Mouse (Mus musculus) left cerebral cortex, postnatal 14 days (tissue): ENCODE data around the gene Mn1. TPM values are rescaled to one million over a fixed set of nuclear protein-coding genes. Genes with fewer than 3 reads are reported as not detected.

ENCODE experiments used
- DNase-seq, 2 experiments: peaks; one replicate each; pipeline ENCODE4 v3.0.0; 2021 to 2022; ENCODE audit warnings: low spot score in 2 of 2, mixed read lengths in 1 of 2
- intact Hi-C: fragments of 180-260 bp; cut with DNase I; formaldehyde crosslinking; loops from one replicate; pipeline ENCODE4 v1.15.1; 2025
- total RNA-seq, 2 experiments: library from RNA; stranded (reverse); gene quantifications; 2 replicates each; pipeline ENCODE4 v1.2.3; 2021

The Mn1 gene
- total RNA-seq, 2 experiments from 2014 or later = 62.1 to 66.1 TPM

DNA sequence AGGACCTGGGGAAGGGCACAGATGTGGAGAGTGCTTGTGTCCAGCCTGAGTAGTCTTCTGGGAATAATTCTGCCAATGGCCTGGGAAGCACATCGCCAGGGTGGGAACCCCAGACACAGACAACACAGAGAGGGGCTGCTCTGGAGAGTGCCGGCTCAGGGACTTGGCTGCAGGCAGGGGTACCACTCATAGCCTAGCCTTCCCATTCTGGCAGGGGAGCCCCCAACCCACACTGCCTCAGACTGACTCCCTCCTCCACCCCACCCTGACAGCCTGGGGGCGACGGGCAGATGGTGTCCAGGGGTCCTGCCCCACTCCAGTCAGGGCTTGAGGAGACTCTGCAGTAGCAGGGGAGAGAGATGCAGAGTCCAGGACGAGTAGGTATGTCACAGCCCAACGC lies 41.5 kb downstream of the Mn1 start:
- intact Hi-C loops = no loop called here
- DNase-seq = no peak

DNA sequence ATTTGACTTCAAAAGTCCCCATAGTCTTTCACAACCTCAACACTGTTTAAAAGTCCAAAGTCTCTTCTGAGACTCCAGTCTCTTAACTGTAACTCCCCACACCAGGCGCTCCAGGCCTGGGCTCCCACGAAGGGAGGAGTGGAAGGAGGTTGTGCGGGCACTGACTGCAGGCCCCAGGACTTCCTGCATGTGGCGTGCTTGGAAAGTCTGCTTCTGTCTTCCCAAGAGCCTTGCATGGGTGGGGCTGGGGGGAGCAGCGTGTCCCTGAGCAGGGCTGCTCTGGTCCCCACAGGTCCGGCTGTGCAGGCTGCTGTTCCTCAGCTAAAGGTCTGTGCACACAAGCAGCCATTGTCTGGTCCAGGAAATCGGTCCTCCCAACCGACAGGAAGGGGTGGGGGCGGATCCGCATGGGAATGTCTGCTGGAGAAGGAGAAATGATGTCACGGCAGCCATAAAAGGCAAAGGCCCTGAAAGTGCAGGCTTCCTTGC lies 48.7 kb downstream of the Mn1 start:
- DNase-seq = peak in 1 of 2 experiments; percentile 34
- intact Hi-C loops = no loop called here

DNA sequence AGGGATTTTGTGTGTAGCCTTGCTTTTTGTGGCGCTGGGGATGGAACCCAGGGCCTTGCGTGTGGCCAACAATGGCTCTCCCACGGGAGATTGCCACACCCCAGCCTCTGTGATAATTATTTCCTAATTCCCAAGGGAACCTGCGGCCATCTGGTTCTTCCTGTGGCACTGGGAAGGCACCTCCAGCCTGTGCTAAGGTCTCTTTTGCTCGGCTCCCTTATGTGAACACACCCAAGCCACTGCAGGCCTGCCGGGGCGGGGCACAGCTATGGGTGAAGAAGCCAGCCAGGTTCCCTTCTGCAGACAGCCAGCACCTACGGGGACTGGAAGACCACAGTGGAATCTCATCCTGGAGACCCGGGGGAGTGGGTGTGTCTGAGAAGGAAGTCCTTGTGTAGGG lies 49.3 kb downstream of the Mn1 start:
- no peak for DNase-seq
- intact Hi-C loops = no loop called here

DNA sequence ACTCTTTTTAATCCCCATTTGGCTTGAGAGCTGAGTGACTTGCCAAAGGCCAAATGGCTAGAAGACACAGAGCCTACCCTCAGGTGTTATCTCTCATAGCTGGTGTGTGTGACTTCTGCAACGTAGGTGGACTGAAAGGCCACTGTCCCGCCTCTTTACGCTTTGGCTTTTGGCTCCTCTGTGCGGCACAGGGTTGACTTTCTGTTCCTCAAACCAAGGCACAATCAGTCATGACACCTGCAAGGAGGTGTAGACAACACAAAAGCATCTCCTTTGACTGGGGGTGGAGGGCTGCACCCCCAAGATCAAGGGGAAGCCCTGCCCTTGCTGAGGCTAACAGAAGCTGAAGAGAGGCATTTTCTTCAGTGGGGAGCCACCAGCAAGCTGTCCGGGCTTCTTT lies 50.5 kb downstream of the Mn1 start:
- no peak for DNase-seq
- intact Hi-C loops = no loop called here

DNA sequence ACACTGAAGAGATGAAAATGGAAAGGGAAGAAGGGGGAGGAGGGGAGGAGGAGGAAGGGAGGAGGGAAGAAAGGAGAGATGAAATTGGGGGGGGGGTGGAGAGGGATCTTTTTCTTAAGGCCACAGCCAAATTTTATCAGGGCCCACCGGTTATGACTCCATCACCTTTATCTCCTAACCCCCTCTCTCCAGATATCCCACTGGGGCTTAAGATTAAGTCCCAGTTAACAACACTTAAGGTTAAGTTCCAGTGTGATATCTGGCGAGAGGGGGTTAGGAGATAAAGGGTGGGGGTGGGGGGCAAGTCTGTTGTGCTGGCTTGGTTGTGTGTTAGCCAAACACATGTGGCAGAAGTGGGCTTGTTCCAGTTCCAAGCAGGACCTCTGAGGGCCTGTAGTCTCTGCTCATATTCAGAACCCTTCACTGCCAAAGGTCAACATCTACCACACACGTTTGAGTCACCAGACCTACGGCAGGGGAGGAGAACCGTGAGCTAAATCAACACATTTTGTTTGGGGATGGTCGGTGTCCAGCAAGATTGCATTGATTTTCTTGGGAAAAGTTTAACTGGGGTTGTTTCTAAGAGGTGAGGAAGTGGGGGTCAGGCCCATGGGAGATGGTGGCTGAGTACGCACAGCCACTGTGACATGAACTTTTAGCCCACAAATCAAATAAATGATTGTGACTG lies 52.2 kb downstream of the Mn1 start:
- no peak for DNase-seq
- intact Hi-C loops = no loop called here

DNA sequence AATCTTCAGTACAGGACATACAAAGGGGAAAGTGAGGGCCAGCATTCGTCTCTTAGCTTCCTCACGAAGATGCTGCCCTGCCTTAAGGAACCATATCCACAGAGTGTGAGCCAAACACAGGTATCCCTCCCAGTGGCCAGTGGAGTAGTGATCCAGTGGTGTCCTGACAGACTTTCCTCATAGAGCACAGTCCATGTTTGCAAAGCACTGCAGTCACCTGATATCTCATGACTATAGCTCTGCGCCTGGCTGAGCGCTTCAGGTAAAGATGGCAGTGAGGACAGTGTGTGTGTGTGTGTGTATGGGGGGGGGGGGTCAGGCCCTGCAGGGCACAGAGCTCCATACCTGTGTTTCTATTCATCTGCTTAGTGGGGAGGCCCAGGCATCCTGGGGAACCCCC lies 53.7 kb downstream of the Mn1 start:
- no peak for DNase-seq
- intact Hi-C loops = no loop called here

DNA sequence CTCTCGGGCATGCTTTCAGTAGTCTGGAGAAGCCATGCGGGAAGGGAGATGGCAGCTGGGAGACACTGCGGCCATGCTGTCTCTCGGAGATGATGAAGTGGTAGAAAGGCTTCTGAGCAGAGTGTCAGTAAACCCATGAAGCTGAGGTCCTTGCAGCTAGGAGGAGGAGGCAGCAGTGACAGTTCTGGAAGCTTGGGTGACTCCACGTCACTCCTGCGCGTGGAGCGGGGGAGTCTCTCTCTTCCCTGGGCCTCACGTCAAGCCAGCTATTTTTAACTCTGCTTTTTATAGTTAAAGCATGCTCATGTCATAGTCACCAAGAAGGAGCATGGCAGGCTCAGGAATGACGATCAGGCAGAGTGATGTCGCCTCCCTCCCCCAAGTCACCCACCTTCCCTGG lies 56.3 kb downstream of the Mn1 start:
- peak; percentile 79 to 87 for DNase-seq
- intact Hi-C loops = no loop called here

DNA sequence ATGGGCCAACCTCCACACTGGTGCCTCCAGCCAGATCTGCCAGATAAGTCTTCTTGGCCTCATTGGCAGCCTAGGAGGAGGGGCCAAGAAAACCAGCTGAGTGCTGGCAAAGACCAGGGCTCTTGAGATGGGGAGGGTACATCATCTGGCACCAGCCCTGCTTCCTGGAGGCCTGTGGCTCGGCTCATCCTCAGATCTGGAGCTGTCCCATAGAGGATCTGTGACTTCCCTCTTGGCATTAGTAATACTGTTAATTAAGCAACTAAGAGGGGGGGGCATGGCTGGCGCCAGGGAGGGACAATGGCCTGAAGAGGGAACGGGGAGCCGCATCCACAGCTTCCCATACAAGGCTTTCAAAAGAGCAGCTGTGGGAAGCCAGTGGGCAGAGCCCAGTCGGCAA lies 58.6 kb downstream of the Mn1 start:
- intact Hi-C loops = no loop called here
- no peak for DNase-seq

DNA sequence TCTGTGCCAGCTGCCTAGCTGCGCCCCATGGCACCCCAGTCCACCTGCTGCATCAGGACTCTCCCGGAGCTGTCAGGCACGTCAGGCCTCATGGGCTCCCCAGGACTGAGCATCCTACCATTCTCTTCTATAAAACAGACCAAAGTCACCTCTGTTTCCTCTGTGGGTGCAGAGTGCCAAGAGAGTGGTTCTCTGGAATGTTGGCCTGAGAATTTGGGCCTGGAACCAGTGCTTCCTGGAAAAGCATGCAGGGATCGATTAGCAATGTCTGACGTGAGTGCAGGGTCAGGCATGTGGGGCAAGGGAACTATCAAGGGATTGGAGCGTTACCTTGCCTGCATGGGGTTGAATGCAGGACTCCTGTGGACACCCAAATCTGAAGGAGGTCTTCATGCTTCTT lies 59.0 kb downstream of the Mn1 start:
- intact Hi-C loops = no loop called here
- no peak for DNase-seq

DNA sequence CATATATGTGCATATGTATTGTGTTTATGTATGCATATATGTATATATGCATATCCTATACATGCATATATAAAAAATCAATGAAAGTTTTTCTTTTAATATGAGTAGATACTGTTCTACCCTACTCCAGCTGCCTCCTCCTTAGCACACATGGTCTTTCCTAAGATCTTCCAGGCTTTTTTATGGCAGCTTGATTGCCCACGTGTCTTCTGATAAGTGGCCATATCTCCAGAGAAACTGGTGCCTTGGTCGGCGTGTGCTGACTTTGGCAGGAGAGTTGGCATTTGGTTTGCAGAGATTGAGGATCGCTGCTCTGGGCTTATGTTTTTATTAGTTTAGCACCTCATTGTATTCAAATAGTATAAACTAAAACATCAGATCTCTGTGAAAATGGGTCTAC lies 68.7 kb downstream of the Mn1 start:
- no peak for DNase-seq
- intact Hi-C loops = no loop called here

DNA sequence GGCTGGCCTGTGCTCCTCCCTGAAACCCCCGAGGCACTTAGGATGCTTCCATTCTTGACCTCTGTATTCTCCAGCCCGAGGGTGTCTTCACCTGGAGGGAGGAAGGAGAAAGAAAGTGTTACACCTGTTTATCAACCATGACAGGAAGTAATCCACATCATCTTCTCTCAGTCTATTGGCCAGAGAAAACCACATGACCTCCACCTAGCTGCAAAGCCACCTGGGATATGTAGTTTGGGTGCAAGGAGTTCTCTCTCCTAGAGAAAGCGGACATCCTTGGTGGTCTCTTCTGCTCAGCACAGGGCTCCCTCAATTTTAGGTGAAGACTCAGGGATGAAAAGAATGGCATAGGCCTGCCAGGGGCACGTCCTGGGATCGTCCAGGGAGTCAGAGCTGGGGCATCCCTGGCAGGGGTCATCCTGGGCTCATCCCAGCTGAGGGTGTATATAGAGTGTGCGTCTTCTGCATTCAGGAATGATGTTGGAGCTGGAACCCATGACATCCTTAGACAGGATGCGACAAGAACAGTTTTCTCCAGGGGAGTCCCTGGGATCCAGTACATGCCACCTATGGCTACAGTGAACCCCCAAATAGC lies 72.0 kb downstream of the Mn1 start:
- intact Hi-C loops = no loop called here
- DNase-seq = peak; percentile 44 to 62

DNA sequence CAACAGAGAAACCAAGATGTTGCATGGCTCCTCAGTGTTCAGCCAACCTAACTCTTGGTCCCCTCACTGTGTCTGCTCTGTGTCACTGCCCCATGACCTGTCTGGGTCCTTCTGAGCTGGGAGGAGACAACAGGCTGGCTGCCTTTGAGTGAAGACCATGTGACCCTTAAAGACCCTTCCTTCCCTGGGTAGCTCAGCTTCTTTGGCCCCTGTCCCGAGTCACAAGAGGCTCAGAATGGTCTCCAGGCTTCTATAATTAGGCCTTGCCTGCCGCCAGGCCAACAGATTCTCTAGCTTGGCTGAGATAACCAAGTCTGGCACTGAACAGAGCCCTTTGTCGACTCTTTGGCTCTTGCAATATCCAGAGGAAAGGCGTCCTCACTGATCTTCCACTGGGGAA lies 73.4 kb downstream of the Mn1 start:
- no peak for DNase-seq
- intact Hi-C loops = no loop called here

DNA sequence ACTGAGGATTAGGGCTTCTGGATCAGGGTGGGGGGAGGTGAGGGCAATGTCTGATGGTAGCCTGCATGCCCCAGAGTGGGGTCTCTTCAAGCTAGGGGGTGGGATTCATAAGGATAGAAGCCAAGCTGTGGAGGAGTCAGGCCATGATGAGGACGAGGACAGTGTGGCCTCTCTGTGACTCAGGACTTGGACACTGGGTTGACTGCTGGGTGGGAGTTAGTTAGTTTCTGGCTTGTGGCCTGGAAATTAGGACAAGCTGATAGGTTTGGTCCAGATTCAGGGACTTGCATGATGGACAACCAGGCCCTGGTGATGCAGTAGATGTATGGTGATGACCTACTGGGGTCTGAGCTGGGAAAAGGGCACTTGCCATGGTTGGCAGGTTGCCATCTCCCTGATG lies 74.3 kb downstream of the Mn1 start:
- no peak for DNase-seq
- intact Hi-C loops = no loop called here

DNA sequence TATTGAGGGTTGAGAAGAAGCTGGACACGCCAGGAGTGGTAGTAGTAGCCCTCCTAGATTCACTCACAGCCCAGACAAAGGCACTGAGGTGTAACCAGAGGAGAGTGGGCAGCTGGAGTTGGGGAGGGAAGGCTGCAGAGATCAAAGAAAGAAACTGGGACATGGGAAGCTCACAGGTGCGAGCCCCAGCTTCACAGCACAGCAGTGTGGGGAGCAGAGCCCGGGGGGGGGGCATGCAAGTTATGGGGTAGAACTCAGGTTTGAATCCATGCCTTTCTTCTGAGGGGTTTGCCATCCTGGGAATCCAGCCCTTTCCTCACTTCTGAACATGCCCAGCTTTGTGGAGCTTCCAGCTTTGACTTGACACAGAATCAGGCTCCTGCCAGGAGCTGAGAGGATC lies 82.9 kb downstream of the Mn1 start:
- DNase-seq = no peak
- intact Hi-C loops = no loop called here

DNA sequence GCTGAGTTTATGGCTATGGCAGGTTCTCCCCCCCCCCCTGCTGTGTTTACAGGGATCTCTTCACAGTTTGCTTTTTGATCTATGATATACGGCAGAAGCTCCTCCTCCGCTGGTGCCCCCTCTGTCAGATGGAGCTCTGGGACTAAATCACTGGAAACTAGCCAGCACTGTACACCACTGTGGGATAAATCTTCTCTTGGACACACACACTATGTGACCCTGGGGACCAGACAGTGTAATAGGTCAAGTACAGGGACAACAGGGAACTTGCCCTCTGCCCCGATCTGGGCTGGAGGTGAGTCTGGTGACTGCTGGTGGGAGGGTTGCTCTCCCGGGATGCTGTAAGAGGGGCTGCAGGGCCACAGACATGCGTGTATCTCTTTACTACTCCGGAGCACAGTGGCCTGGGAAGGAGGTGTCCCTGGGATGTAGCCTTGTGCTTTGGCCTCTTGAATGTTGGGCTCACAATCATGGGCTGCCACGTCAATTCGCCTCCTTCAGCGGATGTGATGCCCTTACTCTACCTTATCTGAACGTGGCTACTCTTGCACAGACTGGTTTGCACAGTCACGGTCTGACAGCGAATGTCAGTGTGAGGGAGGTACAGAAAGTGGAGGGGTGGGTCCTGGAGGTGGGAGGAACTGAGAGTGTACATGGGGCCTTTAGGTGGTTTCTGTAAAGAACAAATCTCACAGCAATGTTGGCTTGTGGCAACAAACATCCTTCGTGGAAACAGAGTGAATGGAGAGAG lies 84.7 kb downstream of the Mn1 start:
- DNase-seq = no peak
- intact Hi-C loops = no loop called here

DNA sequence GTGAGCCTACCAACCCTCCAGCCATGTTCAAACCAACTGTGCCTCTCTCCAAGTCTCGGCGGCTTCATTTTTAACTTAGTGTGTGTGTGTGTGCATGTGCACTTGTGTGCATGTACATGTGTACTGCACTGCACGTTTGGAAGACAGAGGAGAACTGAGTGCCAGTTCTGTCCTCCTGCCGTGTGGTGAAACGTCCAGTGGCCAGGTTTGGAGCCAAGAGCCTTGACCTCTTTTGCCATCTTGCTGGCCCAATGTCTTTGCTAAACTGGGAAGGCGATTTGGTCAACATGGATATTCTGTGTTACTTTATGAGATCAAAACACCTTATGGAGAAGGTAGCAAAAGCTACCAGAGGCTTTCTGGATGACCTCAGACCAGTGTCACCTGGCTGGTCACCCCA lies 88.1 kb downstream of the Mn1 start:
- intact Hi-C loops = no loop called here
- no peak for DNase-seq

DNA sequence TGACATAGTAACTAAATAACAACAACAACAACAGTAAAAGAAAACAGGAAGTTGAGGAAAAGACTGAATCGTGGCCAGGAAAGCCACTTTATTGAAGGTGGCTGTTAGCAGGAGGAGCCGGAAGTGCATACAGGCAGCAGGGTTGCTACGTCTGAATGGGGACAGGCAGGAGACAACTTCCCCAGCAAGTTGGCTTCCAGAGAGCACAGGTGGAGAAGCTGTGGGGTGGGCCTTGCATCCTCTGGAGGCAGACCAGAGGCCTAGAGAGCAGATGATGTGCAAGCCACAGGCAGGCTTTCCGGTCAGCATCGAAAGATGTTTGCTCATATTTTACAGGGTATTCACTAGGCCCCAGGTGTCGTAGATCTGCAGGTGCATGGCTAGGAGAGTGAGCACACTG lies 88.7 kb downstream of the Mn1 start:
- intact Hi-C loops = no loop called here
- DNase-seq = no peak

DNA sequence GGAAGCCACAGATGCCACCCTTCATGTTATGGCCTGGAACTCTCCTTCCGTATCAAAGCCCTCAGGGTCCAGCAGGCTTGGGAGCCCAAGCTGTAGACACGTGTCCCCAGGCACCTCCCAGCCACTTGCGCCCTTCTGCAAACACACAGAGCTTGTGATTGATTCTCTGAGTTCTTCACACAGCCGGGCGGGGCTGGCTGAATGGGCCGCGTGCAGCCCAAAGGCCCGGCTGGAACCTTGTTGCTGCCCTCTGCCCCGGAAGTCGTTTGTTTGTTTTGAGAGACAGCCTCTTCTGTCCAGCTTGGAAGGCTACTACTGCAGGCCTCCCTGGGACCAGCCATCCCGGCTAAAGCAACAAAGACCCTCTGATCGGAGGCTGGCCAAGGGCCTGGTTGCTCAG lies 89.2 kb downstream of the Mn1 start:
- DNase-seq = no peak
- intact Hi-C loops = no loop called here
